Mouse (Mus musculus) NIH3T3 (cell line): Measurements from ENCODE around the gene Plcb4.

Experiments used
- DNase-seq: peaks from one replicate; pipeline ENCODE4 v3.0.0-alpha.2; 2012; ENCODE audit warnings: low read depth

Plcb4 gene

DNA sequence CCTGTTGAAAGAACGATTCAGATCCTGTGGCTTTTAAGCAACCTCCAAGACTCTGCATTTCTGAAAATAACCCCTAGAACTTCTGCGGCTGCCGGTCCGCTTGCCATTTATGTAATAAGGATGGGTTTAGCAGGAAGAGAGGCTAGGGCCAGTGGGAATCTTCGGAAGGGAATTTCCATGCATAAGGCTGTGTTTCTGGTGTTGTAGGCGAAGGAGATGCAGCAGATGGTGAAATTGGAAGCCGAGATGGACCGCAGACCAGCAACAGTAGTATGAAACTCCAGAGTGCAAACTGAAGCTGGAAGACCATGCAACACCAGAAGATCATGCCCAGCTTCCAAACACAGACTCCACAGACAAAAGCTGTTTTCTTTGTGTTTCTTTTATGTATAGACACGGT is 353.9 kb downstream of the Plcb4 start:
- DNase-seq = no peak

DNA sequence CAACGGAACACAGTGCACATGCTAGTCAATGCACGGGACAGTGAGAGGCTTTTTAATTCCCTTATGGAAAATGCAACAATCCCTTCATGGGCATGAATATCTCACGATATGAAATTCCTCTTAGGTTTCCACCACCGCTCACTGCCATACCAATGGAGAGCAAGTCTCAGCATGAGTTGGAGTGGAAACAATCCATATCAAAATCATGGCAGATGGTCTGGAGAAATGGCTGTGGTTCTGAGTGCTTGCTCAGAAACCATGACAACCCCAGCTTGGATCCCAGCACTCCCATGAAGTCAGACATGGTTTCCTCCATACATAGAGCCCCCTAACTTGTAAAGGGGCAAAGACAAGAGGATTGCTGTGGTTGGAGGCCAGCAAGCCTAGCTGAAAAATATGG is 389.7 kb downstream of the Plcb4 start:
- no peak for DNase-seq

DNA sequence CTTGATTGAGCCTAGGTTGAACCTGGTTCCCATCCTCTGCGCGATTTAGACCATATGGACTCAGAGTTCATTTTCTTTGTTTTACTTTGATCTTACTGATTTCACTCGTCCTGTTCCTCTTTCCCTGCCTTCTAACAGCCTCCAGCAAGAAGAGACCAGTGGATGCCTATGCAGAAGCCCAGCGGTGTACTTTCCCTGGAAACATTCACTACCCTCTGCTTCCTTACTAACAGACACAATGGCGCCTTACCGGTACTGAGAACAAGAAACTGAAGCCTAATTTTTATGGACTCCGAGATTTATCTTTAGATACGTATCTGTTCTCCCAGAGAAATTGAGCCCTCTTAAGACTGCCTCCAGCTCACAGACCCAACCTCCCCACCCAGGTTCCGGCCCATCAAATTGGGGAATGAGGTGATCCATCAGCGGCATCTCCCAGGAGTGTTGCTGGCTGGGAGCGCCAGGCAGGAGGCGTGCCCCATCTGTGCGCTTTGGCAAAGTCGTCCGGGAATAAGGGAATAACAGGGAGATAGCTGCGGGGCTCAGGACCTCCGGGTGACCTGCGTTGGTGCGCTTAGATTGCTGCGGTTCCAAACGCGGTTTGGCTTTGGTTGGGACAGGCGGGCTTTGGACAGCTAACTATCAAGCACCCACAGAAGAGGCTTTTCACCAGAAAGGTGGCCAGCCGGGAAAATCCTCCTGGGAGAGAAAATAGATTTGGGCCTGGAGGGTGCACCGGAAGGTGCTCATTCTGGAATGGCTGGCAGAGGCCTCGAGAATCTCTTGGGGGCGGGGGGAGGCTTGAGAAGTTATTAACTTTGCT is 392.2 kb downstream of the Plcb4 start:
- no peak for DNase-seq

DNA sequence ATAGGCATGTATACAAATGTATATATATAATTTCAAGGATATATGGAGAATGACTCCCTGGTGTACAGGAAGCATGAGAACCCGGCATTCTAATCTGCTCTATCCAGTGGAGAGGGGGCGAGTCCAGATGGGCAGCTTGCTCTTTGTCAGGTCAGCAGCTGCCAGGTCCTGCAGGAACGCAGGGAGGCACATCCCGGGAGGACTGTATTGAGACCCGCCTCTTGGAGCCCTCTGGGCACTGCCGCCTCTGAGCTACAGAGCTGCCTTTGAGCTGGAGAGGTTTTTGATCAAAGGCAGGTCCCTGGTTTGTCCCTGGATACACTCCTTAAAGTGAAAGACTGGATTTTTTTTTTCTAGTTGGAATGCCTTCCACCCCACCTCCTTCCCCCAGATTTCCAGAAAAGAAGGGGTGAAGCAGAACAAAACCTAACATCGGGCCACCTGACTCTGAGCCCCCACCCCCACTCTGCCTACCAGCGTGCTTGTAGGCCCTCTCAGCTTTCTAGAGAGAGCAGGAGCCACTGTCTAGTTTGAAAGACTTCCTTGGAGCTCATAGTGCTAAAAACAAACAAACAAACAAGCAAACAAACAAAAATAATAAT is 393.0 kb downstream of the Plcb4 start, which contains the start of gene Lamp5:
Lamp5 (plus strand) TSS at position 552 of the 602 bp plus-strand sequence.
- no peak for DNase-seq

GRCm38 (mm10) chr2:136057861-136058331 is 399.1 kb downstream of the Plcb4 start:
- no peak for DNase-seq

GRCm38 (mm10) chr2:136058398-136058797 is 399.6 kb downstream of the Plcb4 start:
- no peak for DNase-seq

DNA sequence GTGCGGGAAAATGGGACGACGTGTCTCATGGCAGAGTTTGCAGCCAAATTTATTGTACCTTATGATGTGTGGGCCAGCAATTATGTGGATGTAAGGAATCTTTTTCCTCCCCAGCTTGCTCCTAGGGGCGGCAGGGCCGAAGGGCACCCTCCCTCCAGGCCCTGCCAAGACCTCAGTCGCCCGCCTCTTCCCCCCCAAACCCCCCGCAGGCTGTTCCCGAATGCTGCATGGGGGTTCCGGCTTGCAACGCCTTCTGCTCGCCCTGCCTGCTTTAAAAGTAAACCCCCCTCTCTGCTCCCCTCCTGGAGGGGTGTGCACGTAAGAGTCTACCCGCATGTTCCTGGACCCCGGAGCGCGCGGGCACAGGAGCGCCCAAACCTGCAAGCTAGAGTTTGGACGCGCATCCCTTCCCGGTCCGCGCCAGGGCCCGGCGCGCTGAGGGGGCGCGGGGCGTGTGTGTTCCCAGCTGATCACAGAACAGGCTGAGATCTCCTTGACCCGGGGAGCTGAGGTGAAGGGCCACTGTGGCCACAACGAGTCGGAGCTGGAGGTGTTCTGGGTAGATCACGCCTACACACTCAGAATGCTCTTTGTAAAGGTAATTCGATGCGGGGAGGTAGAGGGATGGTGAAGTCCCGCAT is 400.3 kb downstream of the Plcb4 start:
- no peak for DNase-seq
